Mouse (Mus musculus): ENCODE measurements around the gene Prm1. TPM values are rescaled to one million over a fixed set of nuclear protein-coding genes. Genes with fewer than 3 reads are reported as not detected.

The Prm1 gene
- polyA plus RNA-seq, 1 experiment from 2014 or later, result 0.50 TPM

- Histone ChIP-seq H3K27ac (replicated peaks) (peak overlapping the region; percentile 94), H3K4me1 (peaks cover 38% of the 10 kb centered on the region), H3K27me3 (replicated peaks) (peaks cover 8% of the 10 kb centered on the region; the same call in 1 of the 2 replicates), H3K4me2 (peak overlapping the region; percentile 90), H3K4me3 (replicated peaks) (no peak overlapping the region), H3K36me3 (no peaks in the 10 kb centered on the region), H3K9me3 (replicated peaks) (no peaks in the 10 kb centered on the region), H3K9ac (replicated peaks) (no peak overlapping the region; the same call in 1 of the 2 replicates)
- ATAC-seq (ENCODE audit: low FRiP score), result no peak
- WGBS, result 66% methylated on average over 4 of the region's 4 CpGs
Observed at GRCm38 (mm10) chr16:10786782-10787547, 18.7 kb downstream of the Prm1 start.

- Histone ChIP-seq H3K9ac (replicated peaks) (peak overlapping the region; percentile 79), H3K4me3 (replicated peaks) (peak overlapping the region; percentile 72), H3K9me3 (replicated peaks) (no peaks in the 10 kb centered on the region), H3K27me3 (replicated peaks) (peaks cover 8% of the 10 kb centered on the region; the same call in 1 of the 2 replicates), H3K27ac (replicated peaks) (peak overlapping the region; percentile 94), H3K4me2 (peak overlapping the region; percentile 90), H3K4me1 (peaks cover 40% of the 10 kb centered on the region), H3K36me3 (no peaks in the 10 kb centered on the region)
- 2% methylated on average over 9 of the region's 9 CpGs for WGBS
- peak; percentile 32 for ATAC-seq (ENCODE audit: low FRiP score)
Observed at GRCm38 (mm10) chr16:10786288-10786687, 19.4 kb downstream of the Prm1 start.

- Histone ChIP-seq H3K27me3 (replicated peaks) (peaks cover 8% of the 10 kb centered on the region; the same call in 1 of the 2 replicates), H3K27ac (replicated peaks) (peak within 1 kb of the TSS; percentile 94), H3K4me1 (peaks cover 40% of the 10 kb centered on the region), H3K4me2 (peak within 1 kb of the TSS; percentile 90), H3K36me3 (no peaks in the 10 kb centered on the region), H3K4me3 (replicated peaks) (peak within 1 kb of the TSS; percentile 72), H3K9me3 (replicated peaks) (no peaks in the 10 kb centered on the region), H3K9ac (replicated peaks) (peak within 1 kb of the TSS; percentile 79)
- peak; percentile 90 for ATAC-seq (ENCODE audit: low FRiP score)
- WGBS, result under 1% methylated on average over 58 of the region's 59 CpGs
Observed at GRCm38 (mm10) chr16:10785371-10786231, 20.0 kb downstream of the Prm1 start, which contains the start of gene Socs1. Gene Socs1 (minus strand): TSS chr16:10785536.

GRCm38 (mm10) chr16:10784793-10785370, 20.8 kb downstream of the Prm1 start:
- Histone ChIP-seq H3K9me3 (replicated peaks) (no peaks in the 10 kb centered on the region), H3K27ac (replicated peaks) (peak overlapping the region; percentile 94), H3K27me3 (replicated peaks) (peaks cover 8% of the 10 kb centered on the region; the same call in 1 of the 2 replicates), H3K4me2 (peak overlapping the region; percentile 90), H3K36me3 (no peaks in the 10 kb centered on the region), H3K9ac (replicated peaks) (peak overlapping the region; percentile 79), H3K4me3 (replicated peaks) (peak overlapping the region; percentile 72), H3K4me1 (peaks cover 40% of the 10 kb centered on the region)
- under 1% methylated on average over 51 of the region's 55 CpGs for WGBS
- peak; percentile 91 for ATAC-seq (ENCODE audit: low FRiP score)

- 2% methylated on average over 81 of the region's 81 CpGs for WGBS
- peaks cover 40% of the 10 kb centered on the region for H3K4me1 ChIP-seq
- H3K4me2 ChIP-seq, result peak overlapping the region; percentile 90
- H3K27ac ChIP-seq (replicated peaks), result peak overlapping the region; percentile 94
- no peaks in the 10 kb centered on the region for H3K9me3 ChIP-seq (replicated peaks)
- peaks cover 8% of the 10 kb centered on the region; the same call in 1 of the 2 replicates for H3K27me3 ChIP-seq (replicated peaks)
- H3K9ac ChIP-seq (replicated peaks), result peak overlapping the region; percentile 79
- H3K36me3 ChIP-seq, result no peaks in the 10 kb centered on the region
- H3K4me3 ChIP-seq (replicated peaks), result peak overlapping the region; percentile 72
- ATAC-seq (ENCODE audit: low FRiP score), result peak; percentile 36
Observed at GRCm38 (mm10) chr16:10783883-10784792, 21.5 kb downstream of the Prm1 start.

GRCm38 (mm10) chr16:10783451-10783850, 22.2 kb downstream of the Prm1 start:
- Histone ChIP-seq H3K27ac (replicated peaks) (no peak overlapping the region), H3K36me3 (no peaks in the 10 kb centered on the region), H3K4me3 (replicated peaks) (peak overlapping the region; percentile 72), H3K4me1 (peaks cover 40% of the 10 kb centered on the region), H3K4me2 (peak overlapping the region; percentile 90), H3K27me3 (replicated peaks) (peaks cover 8% of the 10 kb centered on the region; the same call in 1 of the 2 replicates), H3K9ac (replicated peaks) (peak overlapping the region; percentile 79; the same call in 1 of the 2 replicates), H3K9me3 (replicated peaks) (no peaks in the 10 kb centered on the region)
- no peak for ATAC-seq (ENCODE audit: low FRiP score)
- WGBS, result 59% methylated on average over 8 of the region's 8 CpGs

- no peaks in the 10 kb centered on the region for H3K9me3 ChIP-seq (replicated peaks)
- WGBS, result 30% methylated on average over 1 of the region's 1 CpGs
- no peak for ATAC-seq (ENCODE audit: low FRiP score)
- no peaks in the 10 kb centered on the region for H3K36me3 ChIP-seq
- peaks cover 40% of the 10 kb centered on the region for H3K4me1 ChIP-seq
- H3K4me3 ChIP-seq (replicated peaks), result peak overlapping the region; percentile 72
- H3K4me2 ChIP-seq, result peak overlapping the region; percentile 90
- no peak overlapping the region for H3K27ac ChIP-seq (replicated peaks)
- peaks cover 8% of the 10 kb centered on the region; the same call in 1 of the 2 replicates for H3K27me3 ChIP-seq (replicated peaks)
- no peak overlapping the region for H3K9ac ChIP-seq (replicated peaks)
Observed at GRCm38 (mm10) chr16:10783152-10783434, 22.5 kb downstream of the Prm1 start.

- no peaks in the 10 kb centered on the region for H3K9me3 ChIP-seq (replicated peaks)
- no peak overlapping the region; the same call in 1 of the 2 replicates for H3K9ac ChIP-seq (replicated peaks)
- H3K4me3 ChIP-seq (replicated peaks), result peak overlapping the region; percentile 72; the same call in 1 of the 2 replicates
- peaks cover 40% of the 10 kb centered on the region for H3K4me1 ChIP-seq
- H3K4me2 ChIP-seq, result peak overlapping the region; percentile 90
- no peak for ATAC-seq (ENCODE audit: low FRiP score)
- H3K36me3 ChIP-seq, result no peaks in the 10 kb centered on the region
- peaks cover 8% of the 10 kb centered on the region; the same call in 1 of the 2 replicates for H3K27me3 ChIP-seq (replicated peaks)
- no peak overlapping the region for H3K27ac ChIP-seq (replicated peaks)
- 51% methylated on average over 6 of the region's 6 CpGs for WGBS
Observed at GRCm38 (mm10) chr16:10782377-10783151, 23.1 kb downstream of the Prm1 start.

- H3K9ac ChIP-seq (replicated peaks), result no peak overlapping the region
- H3K27me3 ChIP-seq (replicated peaks), result peaks cover 8% of the 10 kb centered on the region; the same call in 1 of the 2 replicates
- H3K4me1 ChIP-seq, result peaks cover 40% of the 10 kb centered on the region
- ATAC-seq (ENCODE audit: low FRiP score), result no peak
- no peaks in the 10 kb centered on the region for H3K9me3 ChIP-seq (replicated peaks)
- H3K27ac ChIP-seq (replicated peaks), result no peak overlapping the region
- WGBS, result 59% methylated on average over 9 of the region's 9 CpGs
- no peak overlapping the region for H3K4me3 ChIP-seq (replicated peaks)
- H3K4me2 ChIP-seq, result peak overlapping the region; percentile 90; the same call in 1 of the 2 replicates
- H3K36me3 ChIP-seq, result no peaks in the 10 kb centered on the region
Observed at GRCm38 (mm10) chr16:10781862-10782371, 23.7 kb downstream of the Prm1 start.

GRCm38 (mm10) chr16:10780631-10781120, 25.0 kb downstream of the Prm1 start:
- Histone ChIP-seq H3K4me3 (replicated peaks) (no peak overlapping the region), H3K9ac (replicated peaks) (no peak overlapping the region), H3K27ac (replicated peaks) (no peak overlapping the region), H3K9me3 (replicated peaks) (no peaks in the 10 kb centered on the region), H3K4me2 (no peak overlapping the region), H3K36me3 (no peaks in the 10 kb centered on the region), H3K27me3 (replicated peaks) (peaks cover 8% of the 10 kb centered on the region; the same call in 1 of the 2 replicates), H3K4me1 (peaks cover 29% of the 10 kb centered on the region)
- WGBS, result 89% methylated on average over 5 of the region's 5 CpGs
- ATAC-seq (ENCODE audit: low FRiP score), result no peak
